Mouse (Mus musculus) lung, postnatal 4 days (tissue): ENCODE measurements around the gene Zdhhc12.
"Not testable (repeated sequence)": the region's sequence is repeated elsewhere in the genome, so short reads cannot be mapped to it uniquely, and the experiment has no call there.

Source experiments
- DNase-seq, 2 experiments: peaks; one replicate each; pipeline ENCODE4 v3.0.0; 2021

Zdhhc12 gene

DNA sequence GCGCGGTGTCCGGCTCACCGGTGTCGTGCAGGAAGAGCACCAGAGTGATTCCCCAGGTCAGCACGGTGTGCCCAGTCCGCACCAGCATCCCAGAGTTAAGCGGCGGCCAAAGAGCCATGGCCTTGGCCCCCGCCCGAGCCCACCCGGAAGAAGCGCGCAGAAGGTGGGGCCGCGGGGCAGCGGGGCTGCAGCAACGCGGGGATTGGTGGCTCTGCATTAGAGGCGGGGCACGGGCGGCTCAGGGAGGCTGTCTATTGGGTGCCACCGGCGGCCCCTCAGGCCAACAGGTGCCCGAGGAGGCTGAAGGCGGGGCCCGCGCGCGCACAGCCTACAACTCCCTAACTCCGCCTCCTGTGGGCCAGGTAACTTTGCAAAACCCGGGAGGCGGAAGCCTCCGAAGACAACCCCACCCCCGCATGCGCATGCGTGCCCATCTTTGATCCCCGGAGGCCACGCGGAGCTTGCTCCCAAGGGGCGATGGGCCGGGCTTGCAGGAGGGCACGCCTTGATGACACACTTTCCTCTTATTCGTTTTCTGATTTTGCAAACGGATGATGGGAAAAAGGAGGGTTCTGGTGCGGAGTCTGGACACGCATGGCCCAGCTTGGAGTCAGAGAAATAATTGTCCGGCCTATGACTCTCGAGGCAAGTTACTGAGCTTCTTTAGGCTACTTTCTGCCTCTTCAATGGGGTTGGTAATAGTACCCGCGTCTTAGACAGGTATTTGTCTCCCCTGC is at the start of gene Zdhhc12:
Zdhhc12 (minus strand) TSS at position 178 of the 737 bp plus-strand sequence.
- peak; percentile 96 to 99 for DNase-seq

GRCm38 (mm10) chr2:30140021-30140420 is 46.6 kb upstream of the Zdhhc12 start:
- DNase-seq, result not testable (repeated sequence)

DNA sequence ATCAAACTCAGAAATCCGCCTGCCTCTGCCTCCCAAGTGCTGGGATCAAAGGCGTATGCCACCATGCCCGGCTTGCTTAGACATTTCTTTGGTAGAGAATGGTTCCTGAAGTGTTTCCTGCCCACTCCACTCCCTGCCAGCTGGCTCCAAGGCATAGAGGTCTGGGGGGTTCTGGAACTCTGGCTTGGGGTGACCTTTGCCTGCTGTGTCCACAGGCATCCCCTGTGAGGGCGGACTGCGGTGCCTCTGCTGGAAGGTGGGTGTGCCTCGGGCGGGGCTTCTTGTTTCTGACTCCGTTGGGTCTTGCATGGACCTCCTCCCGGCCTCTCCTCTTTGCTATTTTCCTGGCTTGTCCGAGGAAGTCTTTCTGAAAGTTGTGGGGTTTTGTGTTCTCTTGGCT is 43.0 kb upstream of the Zdhhc12 start:
- no peak for DNase-seq

DNA sequence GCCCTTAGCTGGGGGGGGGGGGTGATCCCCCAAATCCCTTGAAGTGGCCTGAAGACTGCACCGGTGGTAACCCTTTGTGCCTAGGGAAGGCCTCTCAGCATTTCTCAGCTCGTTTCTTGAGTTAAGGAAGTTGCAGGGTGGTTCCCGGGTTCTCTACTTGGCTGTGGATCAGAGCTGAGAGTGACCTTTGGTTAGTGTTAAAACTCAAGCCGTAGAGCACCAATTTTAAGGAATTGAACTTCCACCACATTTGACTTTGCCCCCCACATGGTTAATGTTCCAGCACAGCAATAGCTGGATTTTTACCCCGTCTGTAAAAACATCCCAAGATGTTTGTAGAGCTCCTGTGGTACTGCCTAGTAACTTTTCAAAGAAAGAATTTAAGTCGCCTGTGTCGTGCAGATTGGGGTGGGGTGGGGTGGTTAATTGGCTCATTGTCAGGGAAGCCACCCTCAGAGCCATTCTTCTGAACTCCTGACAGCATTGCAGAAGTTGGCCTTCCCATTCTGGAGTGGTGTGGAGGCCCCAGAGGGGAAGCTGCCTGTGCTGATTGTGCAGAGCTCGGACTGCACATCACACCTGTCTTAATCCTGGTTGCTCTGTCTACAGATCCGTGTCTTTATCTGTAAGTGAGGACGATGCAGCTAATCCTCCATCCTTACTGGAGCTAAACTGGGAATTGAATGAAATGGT is 41.6 kb upstream of the Zdhhc12 start:
- no peak for DNase-seq

- DNase-seq, result peak in 1 of 2 experiments; percentile 25
Measured at GRCm38 (mm10) chr2:30134378-30134711, 40.9 kb upstream of the Zdhhc12 start.

DNA sequence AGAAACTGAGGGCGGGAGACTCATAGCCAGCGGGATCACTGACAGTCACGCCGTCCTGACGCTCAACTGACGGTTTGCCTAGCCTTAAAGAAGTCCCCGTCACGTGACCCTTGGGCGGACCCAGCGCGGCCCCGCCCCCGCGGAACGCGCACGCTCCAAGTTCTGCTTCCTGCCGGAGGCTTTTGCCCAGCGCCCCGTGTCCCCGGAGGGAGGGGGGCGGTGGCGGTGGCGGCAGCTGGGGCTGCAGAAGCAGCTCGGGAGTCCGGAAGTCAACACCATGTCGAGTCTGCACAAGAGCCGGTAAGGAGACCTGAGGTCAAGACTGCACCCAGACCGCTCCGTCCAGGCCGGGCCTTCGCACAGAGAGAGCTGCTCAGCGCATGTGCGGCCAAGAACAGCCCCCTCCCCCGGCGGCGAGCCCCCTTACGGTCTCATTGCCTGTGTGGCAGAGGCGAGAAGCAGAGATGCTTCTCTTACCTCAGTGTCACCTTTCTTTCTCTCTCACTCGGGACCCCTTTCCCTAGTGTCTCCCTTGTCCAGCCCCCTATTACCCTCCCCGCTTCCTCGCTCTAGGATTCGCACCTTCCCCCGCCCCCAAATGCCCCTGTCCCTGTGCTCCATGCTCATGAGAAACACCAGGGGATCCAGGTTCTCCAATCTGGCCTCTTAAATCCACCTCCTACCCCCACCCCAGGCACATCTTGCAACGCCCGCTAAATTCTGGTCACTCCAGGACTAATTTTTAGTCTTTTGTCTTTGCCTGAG is 40.3 kb upstream of the Zdhhc12 start, which contains the start of gene Tbc1d13:
Tbc1d13 (plus strand) TSS at position 134 of the 765 bp plus-strand sequence.
- peak; percentile 99 for DNase-seq

GRCm38 (mm10) chr2:30132801-30133612 is 39.6 kb upstream of the Zdhhc12 start:
- DNase-seq, result peak in 1 of 2 experiments; percentile 53

DNA sequence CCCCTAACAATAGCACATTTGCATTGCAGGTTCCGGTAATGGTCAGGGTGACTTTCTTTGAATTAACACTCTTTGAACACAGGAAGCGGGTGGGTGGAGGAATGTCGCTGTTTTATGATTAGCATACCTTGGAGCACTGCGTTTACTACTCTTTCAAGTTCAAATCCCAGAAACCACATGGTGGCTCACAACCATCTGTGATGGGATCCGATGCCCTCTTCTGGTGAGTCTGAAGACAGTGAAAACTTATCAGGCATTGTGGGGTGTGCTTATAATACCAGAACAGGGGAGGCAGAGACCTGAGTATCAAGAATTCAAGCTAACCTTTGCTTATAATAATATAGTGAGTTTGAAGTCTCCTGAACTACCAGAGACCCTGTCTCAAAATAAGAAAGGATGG is 37.8 kb upstream of the Zdhhc12 start:
- DNase-seq, result not testable (repeated sequence)

DNA sequence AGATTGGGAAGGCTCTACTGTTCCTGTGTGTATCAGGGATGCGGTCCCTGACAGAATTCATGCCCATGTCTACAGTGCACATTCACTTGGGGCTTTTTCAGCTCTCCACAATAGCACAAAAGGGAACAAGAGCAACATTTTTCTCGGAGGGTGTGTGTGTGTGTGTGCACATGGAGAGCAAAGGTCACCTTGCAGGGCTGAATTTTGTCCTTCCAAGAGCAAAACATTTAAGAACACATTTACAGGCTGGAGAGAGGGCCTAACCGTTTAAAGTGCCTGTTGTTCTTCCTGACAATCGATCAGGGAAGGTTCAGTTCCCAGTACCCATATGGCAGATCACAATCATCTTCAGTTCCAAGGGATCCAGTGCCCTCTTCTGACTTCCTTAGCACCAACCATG is 36.7 kb upstream of the Zdhhc12 start:
- DNase-seq, result no peak

DNA sequence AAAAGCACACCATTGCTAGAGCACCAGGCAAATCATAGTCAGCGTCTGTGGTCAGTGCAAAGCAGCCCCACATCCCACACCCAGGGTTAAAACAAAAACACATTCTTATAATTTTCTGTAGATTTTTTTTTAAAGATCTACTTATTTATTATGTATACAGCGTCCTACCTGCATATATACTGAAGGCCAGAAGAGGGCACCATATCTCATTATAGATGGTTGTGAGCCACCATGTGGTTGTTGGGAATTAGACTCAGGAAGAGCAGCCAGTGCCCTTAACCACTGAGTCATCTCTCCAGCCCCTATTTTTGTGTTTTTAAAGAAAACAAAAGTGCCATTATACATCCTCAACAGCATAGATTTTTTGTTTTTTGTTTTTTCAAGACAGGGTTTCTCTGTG is 35.3 kb upstream of the Zdhhc12 start:
- DNase-seq, result peak in 1 of 2 experiments; percentile 44

GRCm38 (mm10) chr2:30124472-30125274 is 31.2 kb upstream of the Zdhhc12 start, which contains the start of gene Zer1:
Zer1 (minus strand) TSS chr2:30124585.
- peak; percentile 96 to 97 for DNase-seq

DNA sequence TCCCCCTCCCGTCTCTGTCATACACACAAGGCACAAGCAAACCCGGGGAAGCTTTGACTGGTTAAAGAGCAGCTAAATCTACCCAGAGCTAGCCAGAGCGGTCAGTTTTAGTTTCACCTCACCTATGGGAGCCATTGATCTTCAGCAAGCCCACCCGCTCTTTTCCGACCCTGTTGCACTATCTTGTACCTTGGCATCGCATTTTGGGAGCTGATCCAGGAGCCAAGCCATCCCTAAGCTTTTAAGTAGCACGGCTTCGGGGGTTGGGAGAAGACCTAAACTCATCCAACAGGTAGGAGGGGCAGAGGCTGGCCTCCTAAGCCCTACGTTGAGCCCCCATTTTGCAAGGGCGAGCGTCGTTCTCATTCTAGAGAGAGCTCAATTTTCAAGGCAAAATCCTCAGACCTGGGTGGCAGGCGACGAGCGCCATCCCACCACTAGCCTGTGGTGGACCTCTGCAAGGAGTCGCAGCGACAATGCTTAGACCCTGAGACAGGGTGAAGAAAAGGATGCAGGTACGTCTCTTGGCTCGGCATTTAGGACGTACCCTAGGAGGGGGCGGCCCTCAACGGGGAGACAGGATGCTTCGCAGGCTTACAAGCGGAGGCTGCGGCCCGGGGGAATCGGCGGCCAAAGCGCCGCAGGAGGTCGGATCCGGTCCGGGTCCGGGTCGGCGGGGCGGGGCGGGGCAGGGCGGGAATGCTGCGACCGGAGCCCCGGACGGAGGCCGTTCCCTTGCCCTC is 30.5 kb upstream of the Zdhhc12 start:
- no peak for DNase-seq

- no peak for DNase-seq
Measured at GRCm38 (mm10) chr2:30122766-30123165, 29.3 kb upstream of the Zdhhc12 start.

GRCm38 (mm10) chr2:30120269-30120668 is 26.8 kb upstream of the Zdhhc12 start:
- DNase-seq, result no peak

DNA sequence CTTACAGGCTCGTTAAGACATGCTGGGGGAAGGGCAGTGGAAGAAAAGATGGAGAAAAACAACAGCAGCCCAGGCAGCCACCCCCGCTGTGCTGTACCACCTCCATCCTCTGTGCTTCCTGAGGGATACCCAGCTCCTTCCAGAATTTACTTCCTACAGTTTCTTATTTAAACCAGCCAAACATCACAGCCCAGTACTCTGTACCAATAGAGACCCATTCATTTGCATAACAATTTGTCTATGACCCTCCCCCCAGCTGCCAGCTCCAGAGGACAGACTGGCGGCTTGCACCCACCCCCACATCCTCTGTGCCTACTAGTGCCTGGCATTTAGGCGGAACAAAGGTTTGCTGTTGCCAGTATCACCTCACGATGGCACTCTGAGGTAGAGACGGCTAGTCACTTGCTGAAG is 26.2 kb upstream of the Zdhhc12 start:
- DNase-seq, result peak in 1 of 2 experiments; percentile 34

DNA sequence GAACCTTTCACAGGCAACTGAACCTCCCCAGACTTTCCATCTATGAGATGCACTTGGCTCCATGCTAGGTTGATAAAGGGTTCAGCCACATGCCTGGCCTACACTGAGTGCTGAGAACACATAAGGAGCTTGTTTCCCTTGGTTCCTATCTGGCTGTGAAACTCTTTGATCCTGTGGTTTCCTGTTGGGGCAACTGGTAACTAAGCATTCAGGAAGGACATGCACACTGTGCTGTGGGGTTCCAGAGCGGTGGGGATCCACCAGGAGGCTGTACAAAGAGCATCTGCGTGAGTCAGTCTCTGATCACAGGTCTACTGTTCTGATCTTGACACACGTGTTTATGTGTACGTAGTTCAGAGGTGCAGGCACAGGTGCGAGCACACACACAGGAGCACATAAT is 19.1 kb upstream of the Zdhhc12 start:
- DNase-seq, result no peak

- no peak for DNase-seq
Measured at GRCm38 (mm10) chr2:30111500-30111899, 18.1 kb upstream of the Zdhhc12 start.

DNA sequence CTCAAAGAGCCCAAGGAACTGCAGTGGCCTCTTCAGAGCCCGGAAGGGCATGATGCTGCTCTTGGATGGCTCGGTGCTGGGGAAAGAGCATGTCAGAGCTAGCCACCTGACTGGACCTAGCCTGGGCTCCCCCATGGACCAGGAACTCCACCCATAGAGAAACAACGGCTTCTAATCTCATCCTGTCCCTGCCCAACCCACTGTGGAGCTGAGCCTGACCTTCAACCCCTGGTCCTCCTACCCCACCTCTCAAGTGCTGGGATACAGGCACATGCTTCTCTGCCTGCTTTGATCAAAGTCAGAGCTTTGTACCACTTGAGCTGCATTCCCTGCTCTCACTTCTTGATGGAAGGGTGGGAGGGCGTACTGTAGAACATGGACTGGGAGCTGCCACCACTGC is 14.8 kb upstream of the Zdhhc12 start:
- DNase-seq, result no peak

DNA sequence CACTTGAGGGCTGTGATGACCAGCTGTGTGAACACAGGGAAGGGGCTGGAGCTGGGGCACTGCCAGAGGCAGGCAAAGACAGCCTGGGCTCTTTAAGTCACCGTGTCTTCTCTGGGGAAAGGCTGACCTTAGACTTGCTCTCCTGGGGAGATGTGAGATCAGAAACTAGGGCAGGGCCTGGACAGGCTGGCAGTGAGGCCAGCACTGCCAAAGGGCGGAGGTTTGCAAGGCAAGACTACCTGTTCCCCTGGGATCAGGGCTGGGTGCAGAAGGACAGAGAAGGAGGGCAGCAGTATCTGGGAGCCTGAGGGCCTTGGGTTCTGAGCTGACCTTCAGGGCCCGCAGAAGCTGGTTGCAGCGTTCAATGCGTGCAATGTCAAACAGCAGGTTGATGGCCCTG is 14.2 kb upstream of the Zdhhc12 start:
- DNase-seq, result no peak

- peak; percentile 48 to 69 for DNase-seq
Measured at GRCm38 (mm10) chr2:30106364-30106763, 12.9 kb upstream of the Zdhhc12 start.

- peak in 1 of 2 experiments; percentile 17 for DNase-seq
Measured at GRCm38 (mm10) chr2:30100214-30100613, 6.8 kb upstream of the Zdhhc12 start.
